Mouse (Mus musculus): ENCODE measurements around the gene Impdh1.

DNA sequence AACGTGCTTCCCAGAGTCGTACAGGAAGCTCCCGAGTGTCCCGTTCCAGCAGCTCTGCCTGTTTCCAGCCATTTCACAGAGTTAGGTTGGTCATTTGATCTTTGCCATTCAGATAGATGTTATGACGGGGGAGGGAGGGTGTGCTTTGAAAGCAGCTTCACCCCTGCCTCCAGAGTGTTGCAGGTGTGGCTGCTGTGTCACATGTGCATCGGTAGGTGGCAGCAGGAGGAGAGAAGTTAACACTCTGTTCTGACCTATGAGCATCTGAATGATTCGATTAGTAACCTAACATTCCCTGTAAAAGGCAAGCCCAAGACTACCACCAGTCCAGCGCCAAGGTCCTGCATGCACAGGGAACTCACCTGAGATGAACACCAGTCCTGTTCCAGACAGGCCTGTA lies 18.1 kb upstream of the Impdh1 start:
- no peak for TF ChIP-seq POLR2A (IDR thresholded peaks at IDR 0.05; ENCODE audit: insufficient read depth, low read length)
- peak; percentile 84 for TF ChIP-seq CTCF (IDR thresholded peaks at IDR 0.05; ENCODE audit: low read depth, low read length)

All from ES-Bruce4 (cell line).